Mouse (Mus musculus): Measurements from ENCODE around the gene Fam117a. TPM values are rescaled to one million over a fixed set of nuclear protein-coding genes. Genes with fewer than 3 reads are reported as not detected.

Fam117a gene
- polyA plus RNA-seq, 1 experiment from 2014 or later: 5.7 TPM

- ATAC-seq (ENCODE audit: low FRiP score, low TSS enrichment): peak; percentile 25; the same call in 1 of the 2 replicates
- WGBS: 65% methylated on average over 6 of the region's 6 CpGs
- no peak for DNase-seq (ENCODE audit: low spot score)
- Histone ChIP-seq H3K4me2 (replicated peaks; ENCODE audit: low read depth) (no peak overlapping the region), H3K4me3 (ENCODE audit: low read depth, low read length) (no peak overlapping the region), H3K27me3 (ENCODE audit: control insufficient read depth, insufficient read depth, low read length) (no peaks in the 10 kb centered on the region), H3K9me3 (ENCODE audit: control insufficient read depth, low read length) (no peaks in the 10 kb centered on the region), H3K27ac (replicated peaks) (peak overlapping the region; percentile 83), H3K36me3 (ENCODE audit: control insufficient read depth, insufficient read depth, low read length) (no peaks in the 10 kb centered on the region), H3K9ac (ENCODE audit: low read length) (no peak overlapping the region), H3K4me1 (replicated peaks; ENCODE audit: control insufficient read depth, insufficient read depth) (peaks cover 7% of the 10 kb centered on the region; the same call in 1 of the 2 replicates)
- TF ChIP-seq EP300 (optimal IDR thresholded peaks at IDR 0.05) (no peak), CTCF (IDR thresholded peaks at IDR 0.05; ENCODE audit: low read depth) (peak; percentile 57)
Observed at GRCm38 (mm10) chr11:95366280-95366897, 29.6 kb downstream of the Fam117a start.

GRCm38 (mm10) chr11:95367011-95367735 lies 30.4 kb downstream of the Fam117a start:
- Histone ChIP-seq H3K36me3 (ENCODE audit: control insufficient read depth, insufficient read depth, low read length) (peaks cover 3% of the 10 kb centered on the region; the same call in 1 of the 2 replicates), H3K9me3 (ENCODE audit: control insufficient read depth, low read length) (no peaks in the 10 kb centered on the region), H3K9ac (ENCODE audit: low read length) (no peak overlapping the region), H3K27ac (replicated peaks) (peak overlapping the region; percentile 83), H3K4me3 (ENCODE audit: low read depth, low read length) (no peak overlapping the region), H3K4me2 (replicated peaks; ENCODE audit: low read depth) (no peak overlapping the region), H3K4me1 (replicated peaks; ENCODE audit: control insufficient read depth, insufficient read depth) (peaks cover 7% of the 10 kb centered on the region; the same call in 1 of the 2 replicates), H3K27me3 (ENCODE audit: control insufficient read depth, insufficient read depth, low read length) (no peaks in the 10 kb centered on the region)
- TF ChIP-seq CTCF (IDR thresholded peaks at IDR 0.05; ENCODE audit: low read depth) (no peak), EP300 (optimal IDR thresholded peaks at IDR 0.05) (no peak)
- DNase-seq (ENCODE audit: low spot score) (no peak), ATAC-seq (ENCODE audit: low FRiP score, low TSS enrichment) (no peak)
- WGBS: 81% methylated on average over 8 of the region's 8 CpGs

- H3K36me3 ChIP-seq (ENCODE audit: control insufficient read depth, insufficient read depth, low read length): peaks cover 6% of the 10 kb centered on the region; the same call in 1 of the 2 replicates
- no peak overlapping the region for H3K4me3 ChIP-seq (ENCODE audit: low read depth, low read length)
- ATAC-seq (ENCODE audit: low FRiP score, low TSS enrichment) (no peak), DNase-seq (ENCODE audit: low spot score) (no peak)
- H3K4me2 ChIP-seq (replicated peaks; ENCODE audit: low read depth): no peak overlapping the region
- no peak for TF ChIP-seq EP300 (optimal IDR thresholded peaks at IDR 0.05)
- TF ChIP-seq CTCF (IDR thresholded peaks at IDR 0.05; ENCODE audit: low read depth): no peak
- 89% methylated on average over 8 of the region's 8 CpGs for WGBS
- H3K27me3 ChIP-seq (ENCODE audit: control insufficient read depth, insufficient read depth, low read length): no peaks in the 10 kb centered on the region
- no peak overlapping the region for H3K9ac ChIP-seq (ENCODE audit: low read length)
- no peak overlapping the region for H3K27ac ChIP-seq (replicated peaks)
- peaks cover 5% of the 10 kb centered on the region; the same call in 1 of the 2 replicates for H3K4me1 ChIP-seq (replicated peaks; ENCODE audit: control insufficient read depth, insufficient read depth)
- no peaks in the 10 kb centered on the region for H3K9me3 ChIP-seq (ENCODE audit: control insufficient read depth, low read length)
Observed at GRCm38 (mm10) chr11:95368231-95368823, 31.5 kb downstream of the Fam117a start.

- ATAC-seq (ENCODE audit: low FRiP score, low TSS enrichment): no peak
- WGBS: 95% methylated on average over 4 of the region's 4 CpGs
- Histone ChIP-seq H3K4me3 (ENCODE audit: low read depth, low read length) (no peak overlapping the region), H3K27me3 (ENCODE audit: control insufficient read depth, insufficient read depth, low read length) (no peaks in the 10 kb centered on the region), H3K36me3 (ENCODE audit: control insufficient read depth, insufficient read depth, low read length) (peaks cover 6% of the 10 kb centered on the region; the same call in 1 of the 2 replicates), H3K27ac (replicated peaks) (no peak overlapping the region), H3K4me1 (replicated peaks; ENCODE audit: control insufficient read depth, insufficient read depth) (peaks cover 2% of the 10 kb centered on the region; the same call in 1 of the 2 replicates), H3K9me3 (ENCODE audit: control insufficient read depth, low read length) (no peaks in the 10 kb centered on the region), H3K4me2 (replicated peaks; ENCODE audit: low read depth) (no peak overlapping the region), H3K9ac (ENCODE audit: low read length) (no peak overlapping the region)
- no peak for DNase-seq (ENCODE audit: low spot score)
- TF ChIP-seq EP300 (optimal IDR thresholded peaks at IDR 0.05) (no peak), CTCF (IDR thresholded peaks at IDR 0.05; ENCODE audit: low read depth) (no peak)
Observed at GRCm38 (mm10) chr11:95368871-95369270, 32.1 kb downstream of the Fam117a start.

- WGBS: 53% methylated on average over 15 of the region's 15 CpGs
- Histone ChIP-seq H3K27me3 (ENCODE audit: control insufficient read depth, insufficient read depth, low read length) (no peaks in the 10 kb centered on the region), H3K9ac (ENCODE audit: low read length) (no peak overlapping the region), H3K36me3 (ENCODE audit: control insufficient read depth, insufficient read depth, low read length) (peaks cover 12% of the 10 kb centered on the region; the same call in 1 of the 2 replicates), H3K4me3 (ENCODE audit: low read depth, low read length) (no peak overlapping the region), H3K4me1 (replicated peaks; ENCODE audit: control insufficient read depth, insufficient read depth) (peaks cover 2% of the 10 kb centered on the region; the same call in 1 of the 2 replicates), H3K4me2 (replicated peaks; ENCODE audit: low read depth) (no peak overlapping the region), H3K27ac (replicated peaks) (peak overlapping the region; percentile 71), H3K9me3 (ENCODE audit: control insufficient read depth, low read length) (no peaks in the 10 kb centered on the region)
- DNase-seq (ENCODE audit: low spot score): peak; percentile 39
- no peak for TF ChIP-seq CTCF (IDR thresholded peaks at IDR 0.05; ENCODE audit: low read depth)
- no peak for TF ChIP-seq EP300 (optimal IDR thresholded peaks at IDR 0.05)
- peak; percentile 79 for ATAC-seq (ENCODE audit: low FRiP score, low TSS enrichment)
Observed at GRCm38 (mm10) chr11:95369964-95370890, 33.4 kb downstream of the Fam117a start.
